Mouse (Mus musculus): ENCODE results near the gene Tmem214. TPM values are rescaled to one million over a fixed set of nuclear protein-coding genes. Genes with fewer than 3 reads are reported as not detected.
A peak's percentile ranks its signal among the peaks of the same experiment; 100 is the strongest.

Tmem214 gene
- 15.3 and 29.1 TPM in 2 replicates for polyA plus RNA-seq (2011; ENCODE audit: insufficient read depth, insufficient read length, low replicate concordance, missing spikeins)

- WGBS = 91% methylated on average over 3 of the region's 3 CpGs
- peaks cover 1% of the 10 kb centered on the region for H3K4me1 ChIP-seq (ENCODE audit: control insufficient read depth, insufficient read depth, low read length)
- H3K27ac ChIP-seq (ENCODE audit: control insufficient read depth, insufficient read depth, low read depth, low read length, poor library complexity) = peak within 1 kb of the TSS; percentile 61; the same call in 1 of the 2 replicates
- TF ChIP-seq POLR2A (IDR thresholded peaks at IDR 0.05; ENCODE audit: borderline replicate concordance, control insufficient read depth, low read depth, low read length) (no peak), CTCF (IDR thresholded peaks at IDR 0.05; ENCODE audit: control insufficient read depth, insufficient read depth, low read length) (no peak)
- no peak within 1 kb of the TSS for H3K4me3 ChIP-seq (replicated peaks; ENCODE audit: control insufficient read depth, low read depth, low read length)
Observed at GRCm38 (mm10) chr5:30867712-30868111, at the start of gene Tmem214. Tmem214 (plus strand) TSS chr5:30868012.

GRCm38 (mm10) chr5:30818758-30819309, 49.0 kb upstream of the Tmem214 start:
- TF ChIP-seq CTCF (IDR thresholded peaks at IDR 0.05; ENCODE audit: control insufficient read depth, insufficient read depth, low read length) = no peak
- no peak overlapping the region for H3K27ac ChIP-seq (ENCODE audit: control insufficient read depth, insufficient read depth, low read depth, low read length, poor library complexity)

GRCm38 (mm10) chr5:30822689-30823088, 45.1 kb upstream of the Tmem214 start:
- no peak overlapping the region for H3K27ac ChIP-seq (ENCODE audit: control insufficient read depth, insufficient read depth, low read depth, low read length, poor library complexity)
- no peak overlapping the region for H3K4me3 ChIP-seq (replicated peaks; ENCODE audit: control insufficient read depth, low read depth, low read length)
- WGBS = 79% methylated on average over 5 of the region's 5 CpGs
- H3K4me1 ChIP-seq (ENCODE audit: control insufficient read depth, insufficient read depth, low read length) = no peaks in the 10 kb centered on the region
- TF ChIP-seq CTCF (IDR thresholded peaks at IDR 0.05; ENCODE audit: control insufficient read depth, insufficient read depth, low read length) = no peak
- TF ChIP-seq POLR2A (IDR thresholded peaks at IDR 0.05; ENCODE audit: borderline replicate concordance, control insufficient read depth, low read depth, low read length) = no peak

More at GRCm38 (mm10) chr5:30818758-30819309, 49.0 kb upstream of the Tmem214 start:
- H3K4me3 ChIP-seq (replicated peaks; ENCODE audit: control insufficient read depth, low read depth, low read length) = no peak overlapping the region
- 86% methylated on average over 8 of the region's 8 CpGs for WGBS
- no peaks in the 10 kb centered on the region; the same call in 1 of the 2 replicates for H3K4me1 ChIP-seq (ENCODE audit: control insufficient read depth, insufficient read depth, low read length)

- Histone ChIP-seq H3K4me1 (ENCODE audit: control insufficient read depth, insufficient read depth, low read length) (no peaks in the 10 kb centered on the region), H3K4me3 (replicated peaks; ENCODE audit: control insufficient read depth, low read depth, low read length) (no peak overlapping the region), H3K27ac (ENCODE audit: control insufficient read depth, insufficient read depth, low read depth, low read length, poor library complexity) (no peak overlapping the region)
- TF ChIP-seq POLR2A (IDR thresholded peaks at IDR 0.05; ENCODE audit: borderline replicate concordance, control insufficient read depth, low read depth, low read length) = no peak
- WGBS = 83% methylated on average over 3 of the region's 3 CpGs
Observed at GRCm38 (mm10) chr5:30823091-30823490, 44.7 kb upstream of the Tmem214 start.

- 82% methylated on average over 11 of the region's 11 CpGs for WGBS
Observed at GRCm38 (mm10) chr5:30824124-30824988, 43.5 kb upstream of the Tmem214 start.

GRCm38 (mm10) chr5:30825166-30825565, 42.6 kb upstream of the Tmem214 start:
- TF ChIP-seq POLR2A (IDR thresholded peaks at IDR 0.05; ENCODE audit: borderline replicate concordance, control insufficient read depth, low read depth, low read length) = no peak
- no peak for TF ChIP-seq CTCF (IDR thresholded peaks at IDR 0.05; ENCODE audit: control insufficient read depth, insufficient read depth, low read length)
- Histone ChIP-seq H3K4me1 (ENCODE audit: control insufficient read depth, insufficient read depth, low read length) (no peaks in the 10 kb centered on the region), H3K27ac (ENCODE audit: control insufficient read depth, insufficient read depth, low read depth, low read length, poor library complexity) (no peak overlapping the region), H3K4me3 (replicated peaks; ENCODE audit: control insufficient read depth, low read depth, low read length) (no peak overlapping the region)
- WGBS = 78% methylated on average over 10 of the region's 10 CpGs

More at GRCm38 (mm10) chr5:30824124-30824988, 43.5 kb upstream of the Tmem214 start:
- H3K4me3 ChIP-seq (replicated peaks; ENCODE audit: control insufficient read depth, low read depth, low read length) = no peak overlapping the region
- H3K27ac ChIP-seq (ENCODE audit: control insufficient read depth, insufficient read depth, low read depth, low read length, poor library complexity) = no peak overlapping the region
- no peak for TF ChIP-seq POLR2A (IDR thresholded peaks at IDR 0.05; ENCODE audit: borderline replicate concordance, control insufficient read depth, low read depth, low read length)
- TF ChIP-seq CTCF (IDR thresholded peaks at IDR 0.05; ENCODE audit: control insufficient read depth, insufficient read depth, low read length) = no peak
- H3K4me1 ChIP-seq (ENCODE audit: control insufficient read depth, insufficient read depth, low read length) = no peaks in the 10 kb centered on the region

GRCm38 (mm10) chr5:30825821-30826220, 42.0 kb upstream of the Tmem214 start:
- TF ChIP-seq POLR2A (IDR thresholded peaks at IDR 0.05; ENCODE audit: borderline replicate concordance, control insufficient read depth, low read depth, low read length) (no peak), CTCF (IDR thresholded peaks at IDR 0.05; ENCODE audit: control insufficient read depth, insufficient read depth, low read length) (no peak)
- Histone ChIP-seq H3K4me3 (replicated peaks; ENCODE audit: control insufficient read depth, low read depth, low read length) (no peak overlapping the region), H3K4me1 (ENCODE audit: control insufficient read depth, insufficient read depth, low read length) (no peaks in the 10 kb centered on the region), H3K27ac (ENCODE audit: control insufficient read depth, insufficient read depth, low read depth, low read length, poor library complexity) (no peak overlapping the region)
- WGBS = 54% methylated on average over 6 of the region's 6 CpGs

GRCm38 (mm10) chr5:30833416-30833815, 34.4 kb upstream of the Tmem214 start:
- Histone ChIP-seq H3K4me3 (replicated peaks; ENCODE audit: control insufficient read depth, low read depth, low read length) (no peak overlapping the region), H3K27ac (ENCODE audit: control insufficient read depth, insufficient read depth, low read depth, low read length, poor library complexity) (no peak overlapping the region), H3K4me1 (ENCODE audit: control insufficient read depth, insufficient read depth, low read length) (no peaks in the 10 kb centered on the region)
- TF ChIP-seq POLR2A (IDR thresholded peaks at IDR 0.05; ENCODE audit: borderline replicate concordance, control insufficient read depth, low read depth, low read length) (no peak), CTCF (IDR thresholded peaks at IDR 0.05; ENCODE audit: control insufficient read depth, insufficient read depth, low read length) (no peak)
- WGBS = 77% methylated on average over 3 of the region's 3 CpGs
